Mouse (Mus musculus) v-Abl transformed pro-B cells (cell line): ENCODE measurements around the gene Galnt17.

Source experiments
- in situ Hi-C, 2 experiments: fragments of 400-800 bp; cut with MboI; formaldehyde crosslinking; loops; one replicate each; pipeline ENCODE4 v1.15.1; 2025; ENCODE audit not compliant: unreplicated experiment in 2 of 2

The Galnt17 gene

GRCm38 (mm10) chr5:131246591-131246990, 61.7 kb downstream of the Galnt17 start:
- in situ Hi-C loops, result no loop called here

- in situ Hi-C loops, result no loop called here
Observed at GRCm38 (mm10) chr5:131241689-131242088, 66.6 kb downstream of the Galnt17 start.

- in situ Hi-C loops, result no loop called here
Observed at GRCm38 (mm10) chr5:131239813-131240212, 68.5 kb downstream of the Galnt17 start.

- in situ Hi-C loops, result no loop called here
Observed at GRCm38 (mm10) chr5:131236906-131237305, 71.4 kb downstream of the Galnt17 start.

- in situ Hi-C loops, result no loop called here
Observed at GRCm38 (mm10) chr5:131233828-131234227, 74.5 kb downstream of the Galnt17 start.

- in situ Hi-C loops, result no loop called here
Observed at GRCm38 (mm10) chr5:131231060-131231459, 77.2 kb downstream of the Galnt17 start.

GRCm38 (mm10) chr5:131229744-131230143, 78.6 kb downstream of the Galnt17 start:
- in situ Hi-C loops, result no loop called here

GRCm38 (mm10) chr5:131223416-131223815, 84.9 kb downstream of the Galnt17 start:
- in situ Hi-C loops, result no loop called here

GRCm38 (mm10) chr5:131222498-131223244, 85.6 kb downstream of the Galnt17 start:
- in situ Hi-C loops, result no loop called here

- in situ Hi-C loops, result no loop called here
Observed at GRCm38 (mm10) chr5:131218221-131218620, 90.1 kb downstream of the Galnt17 start.

GRCm38 (mm10) chr5:131211618-131212017, 96.7 kb downstream of the Galnt17 start:
- in situ Hi-C loops, result no loop called here

GRCm38 (mm10) chr5:131201146-131201545, 107.2 kb downstream of the Galnt17 start:
- in situ Hi-C loops, result no loop called here

- in situ Hi-C loops, result no loop called here
Observed at GRCm38 (mm10) chr5:131192311-131192710, 116.0 kb downstream of the Galnt17 start.

GRCm38 (mm10) chr5:131184566-131184965, 123.7 kb downstream of the Galnt17 start:
- in situ Hi-C loops, result no loop called here

- in situ Hi-C loops, result no loop called here
Observed at GRCm38 (mm10) chr5:131181231-131181630, 127.1 kb downstream of the Galnt17 start.

GRCm38 (mm10) chr5:131180756-131181155, 127.5 kb downstream of the Galnt17 start:
- in situ Hi-C loops, result no loop called here

GRCm38 (mm10) chr5:131177851-131178250, 130.4 kb downstream of the Galnt17 start:
- in situ Hi-C loops, result no loop called here

GRCm38 (mm10) chr5:131177168-131177567, 131.1 kb downstream of the Galnt17 start:
- in situ Hi-C loops, result no loop called here

- in situ Hi-C loops, result no loop called here
Observed at GRCm38 (mm10) chr5:131169186-131169585, 139.1 kb downstream of the Galnt17 start.

- in situ Hi-C loops, result no loop called here
Observed at GRCm38 (mm10) chr5:131167366-131167765, 140.9 kb downstream of the Galnt17 start.

GRCm38 (mm10) chr5:131165681-131166080, 142.6 kb downstream of the Galnt17 start:
- in situ Hi-C loops, result no loop called here

GRCm38 (mm10) chr5:131157866-131158265, 150.4 kb downstream of the Galnt17 start:
- in situ Hi-C loops, result no loop called here

GRCm38 (mm10) chr5:131156323-131156722, 152.0 kb downstream of the Galnt17 start:
- in situ Hi-C loops, result no loop called here
